Mouse (Mus musculus) olfactory bulb, adult 2 months (tissue): Measurements from ENCODE around the gene H1fx.

Source experiments
- CTCF ChIP-seq: fragments of 200-500 bp; IDR thresholded peaks from 2 replicates; pipeline ENCODE4 v1.5.1; 2012; ENCODE audit warnings: low read depth, mild to moderate bottlenecking, low read length, moderate library complexity; ENCODE audit not compliant: insufficient read depth
- POLR2A ChIP-seq: fragments of 200-500 bp; IDR thresholded peaks from 2 replicates; pipeline ENCODE4 v1.6.1; 2012; ENCODE audit warnings: mild to moderate bottlenecking, low read depth, low read length, moderate library complexity; ENCODE audit not compliant: insufficient read depth

DNA sequence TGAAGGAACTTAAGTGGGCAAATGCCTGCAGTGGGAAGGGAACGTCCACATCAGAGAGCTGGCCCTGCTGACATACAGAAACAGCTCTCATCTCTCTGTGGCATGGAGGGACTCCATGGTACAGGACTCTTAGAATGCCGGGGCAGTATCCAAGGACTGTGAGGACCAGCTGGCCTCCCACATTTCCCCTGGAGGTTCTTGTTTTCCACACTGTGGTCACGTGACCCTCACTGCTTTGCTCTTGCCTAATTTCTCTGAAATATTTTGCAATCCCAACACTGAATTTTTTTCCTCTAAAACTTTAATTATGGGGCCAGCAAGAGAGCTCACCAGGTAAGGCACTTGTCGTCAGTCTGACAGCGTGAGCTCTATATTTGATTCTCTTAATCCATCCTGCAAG is 46.4 kb downstream of the H1fx start:
- TF ChIP-seq CTCF, result no peak
- TF ChIP-seq POLR2A, result no peak
